Mouse (Mus musculus) liver, adult 2 months (tissue): ENCODE results near the gene Spaca4. TPM values are rescaled to one million over a fixed set of nuclear protein-coding genes. Genes with fewer than 3 reads are reported as not detected.
A peak's percentile ranks its signal among the peaks of the same experiment; 100 is the strongest.

Source experiments
- DNase-seq: peaks from one replicate; pipeline ENCODE4 v3.0.0-alpha.2; 2011; ENCODE audit warnings: low read depth, low spot score; ENCODE audit errors: extremely low read depth
- H3K27ac ChIP-seq: fragments of 200-500 bp; replicated peaks from 2 replicates; pipeline ENCODE4 v1.5.1; 2012; ENCODE audit warnings: low read depth, mild to moderate bottlenecking, control low read depth, inconsistent platforms, low read length; ENCODE audit not compliant: insufficient read depth
- H3K27me3 ChIP-seq: fragments of 200-500 bp; 2 replicates; pipeline ENCODE4 v1.6.1; 2012; ENCODE audit warnings: mild to moderate bottlenecking, moderate library complexity, low read length, inconsistent platforms; ENCODE audit not compliant: control insufficient read depth, insufficient read depth
- H3K36me3 ChIP-seq: fragments of 200-500 bp; 2 replicates; pipeline ENCODE4 v1.6.1; 2012; ENCODE audit warnings: low read length, inconsistent platforms; ENCODE audit not compliant: control insufficient read depth, insufficient read depth
- H3K4me1 ChIP-seq: fragments of 200-500 bp; 2 replicates; pipeline ENCODE4 v1.6.1; 2011; ENCODE audit warnings: low read length; ENCODE audit not compliant: control insufficient read depth, insufficient read depth
- H3K4me3 ChIP-seq: fragments of 200-500 bp; 2 replicates; pipeline ENCODE4 v1.5.1; 2011; ENCODE audit warnings: low read depth, mild to moderate bottlenecking, control low read depth, low read length, moderate library complexity; ENCODE audit not compliant: insufficient read depth
- H3K79me2 ChIP-seq: fragments of 200-500 bp; 2 replicates; pipeline ENCODE4 v1.6.1; 2012; ENCODE audit warnings: inconsistent platforms, mild to moderate bottlenecking, low read length, moderate library complexity; ENCODE audit not compliant: control insufficient read depth, insufficient read depth
- H3K9ac ChIP-seq: fragments of 200-500 bp; 2 replicates; pipeline ENCODE4 v1.6.1; 2012; ENCODE audit warnings: low read depth, mild to moderate bottlenecking, control low read depth, inconsistent platforms, low read length
- CTCF ChIP-seq: fragments of 200-500 bp; IDR thresholded peaks from 2 replicates; pipeline ENCODE4 v1.5.1; 2011; ENCODE audit warnings: low read depth, low read length, control low read depth
- POLR2A ChIP-seq: fragments of 200-500 bp; IDR thresholded peaks from 2 replicates; pipeline ENCODE4 v1.6.1; 2011; ENCODE audit warnings: low read length, control low read depth; ENCODE audit not compliant: insufficient read depth; ENCODE audit errors: extremely low read depth
- WGBS: fragments of 180-500 bp; shearing (Covaris S2); methylation state at CpG from one replicate; pipeline ENCODE4 v1.1.7; 2018; 5-methylcytosine and 5-hydroxymethylcytosine counted together
- polyA plus RNA-seq: library from polyadenylated mRNA; depleted of rRNA; stranded (reverse); fragments of >200 nt; gene quantifications from 2 replicates; pipeline ENCODE4 v1.2.3, GENCODE M21; 2012
- total RNA-seq: library from RNA; depleted of rRNA; stranded (reverse); fragments of >200 nt; gene quantifications from 2 replicates; pipeline ENCODE4 v1.2.3, GENCODE M21; 2014

The Spaca4 gene
- total and polyA plus RNA-seq, 2 experiments = not detected

DNA sequence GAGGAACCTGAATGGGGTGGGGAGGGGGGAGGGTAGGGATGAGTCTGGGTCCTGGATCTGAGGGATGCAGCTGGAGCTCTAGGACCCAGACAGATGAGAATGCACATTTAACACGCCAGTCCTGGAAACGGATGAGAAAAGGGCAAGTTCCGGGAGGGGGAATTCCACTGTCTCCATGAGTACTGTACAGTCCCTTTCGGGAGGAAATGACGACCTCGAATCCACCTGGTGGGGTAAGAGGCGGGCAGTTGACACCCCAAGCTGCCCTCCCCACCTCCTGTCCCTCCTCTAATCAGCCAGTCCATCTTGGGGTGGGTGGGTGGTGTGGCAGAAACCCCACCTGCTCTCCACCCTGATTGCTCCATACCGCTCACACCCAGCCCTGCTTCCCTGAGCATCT lies 40.4 kb upstream of the Spaca4 start:
- Histone ChIP-seq H3K4me3 (no peak overlapping the region), H3K9ac (no peak overlapping the region), H3K27ac (no peak overlapping the region), H3K79me2 (no peaks in the 10 kb centered on the region), H3K4me1 (no peaks in the 10 kb centered on the region), H3K27me3 (no peaks in the 10 kb centered on the region), H3K36me3 (no peaks in the 10 kb centered on the region)
- 55% methylated on average over 8 of the region's 8 CpGs for WGBS
- DNase-seq = no peak
- TF ChIP-seq CTCF = no peak
- no peak for TF ChIP-seq POLR2A

DNA sequence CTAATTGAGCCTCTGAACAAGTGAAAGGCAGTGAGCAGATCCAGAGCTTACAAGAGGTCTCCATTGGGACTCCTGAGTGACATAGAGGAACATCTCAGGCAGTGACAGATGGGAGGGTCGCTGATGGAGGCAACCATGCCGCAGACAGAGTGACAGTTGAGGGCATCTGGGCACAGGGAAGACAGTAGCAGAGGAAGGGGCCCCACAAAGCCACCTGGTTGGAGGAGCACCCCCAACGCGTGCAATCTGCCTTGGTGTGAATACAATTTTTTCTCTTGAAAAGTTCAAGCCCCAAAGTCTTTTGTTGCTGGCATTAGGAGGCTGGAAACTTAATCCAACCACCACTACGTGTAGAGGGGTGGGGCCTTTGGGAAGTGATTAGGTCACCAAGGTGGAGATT lies 34.5 kb upstream of the Spaca4 start:
- Histone ChIP-seq H3K36me3 (no peaks in the 10 kb centered on the region), H3K4me1 (no peaks in the 10 kb centered on the region), H3K9ac (no peak overlapping the region), H3K27ac (no peak overlapping the region), H3K27me3 (no peaks in the 10 kb centered on the region), H3K79me2 (no peaks in the 10 kb centered on the region), H3K4me3 (no peak overlapping the region)
- no peak for DNase-seq
- TF ChIP-seq POLR2A (no peak), CTCF (no peak)
- 64% methylated on average over 5 of the region's 5 CpGs for WGBS

DNA sequence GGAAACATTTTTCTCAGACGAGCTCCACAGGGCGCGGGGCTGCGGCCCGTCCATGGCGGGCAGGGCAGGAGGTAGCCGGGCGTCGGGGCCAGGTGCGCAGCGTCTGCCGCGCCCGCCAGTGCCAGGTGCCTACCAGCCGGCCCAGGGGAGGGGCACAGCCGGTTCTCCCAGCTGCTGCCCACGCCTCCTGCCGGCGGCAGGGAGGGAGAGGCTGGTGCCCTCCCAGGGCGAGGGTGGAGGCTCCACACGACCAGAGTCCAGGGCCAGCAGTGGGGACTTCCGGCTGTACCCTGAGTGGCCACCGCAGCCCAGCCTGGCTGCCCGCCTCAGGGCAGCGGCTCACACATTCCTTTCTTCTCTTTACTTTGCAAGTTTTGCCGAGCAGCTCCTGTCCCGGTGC lies 33.8 kb upstream of the Spaca4 start:
- H3K27me3 ChIP-seq = no peaks in the 10 kb centered on the region
- peak; percentile 19; the same call in 1 of the 2 replicates for TF ChIP-seq CTCF
- TF ChIP-seq POLR2A = no peak
- H3K4me3 ChIP-seq = no peak overlapping the region
- H3K36me3 ChIP-seq = no peaks in the 10 kb centered on the region
- peak; percentile 21 for DNase-seq
- H3K79me2 ChIP-seq = no peaks in the 10 kb centered on the region
- no peaks in the 10 kb centered on the region for H3K4me1 ChIP-seq
- no peak overlapping the region for H3K9ac ChIP-seq
- 6% methylated on average over 27 of the region's 27 CpGs for WGBS
- no peak overlapping the region for H3K27ac ChIP-seq

DNA sequence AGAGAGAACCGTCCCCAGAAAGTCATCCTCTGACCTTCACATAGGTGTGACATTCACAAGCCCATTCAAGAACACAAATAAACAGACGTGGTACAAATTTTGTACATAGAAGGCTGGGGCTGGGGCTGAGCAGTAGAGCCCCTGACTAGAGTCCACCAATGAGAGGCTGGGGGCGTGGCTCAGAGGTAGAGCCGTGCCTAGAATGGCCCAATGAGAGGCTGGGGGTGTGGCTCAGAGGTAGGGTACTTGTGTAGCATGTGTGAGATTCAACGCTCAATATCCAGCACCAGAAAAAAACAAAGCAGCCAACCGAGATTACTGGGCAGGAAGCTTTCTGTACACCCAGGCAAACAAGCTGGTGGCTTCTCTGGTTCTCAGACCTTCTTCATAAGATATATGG lies 30.1 kb upstream of the Spaca4 start:
- WGBS = 71% methylated on average over 6 of the region's 6 CpGs
- Histone ChIP-seq H3K4me3 (no peak overlapping the region), H3K36me3 (no peaks in the 10 kb centered on the region), H3K4me1 (no peaks in the 10 kb centered on the region), H3K9ac (no peak overlapping the region), H3K79me2 (no peaks in the 10 kb centered on the region), H3K27me3 (no peaks in the 10 kb centered on the region), H3K27ac (no peak overlapping the region)
- no peak for TF ChIP-seq POLR2A
- TF ChIP-seq CTCF = no peak
- DNase-seq = no peak

DNA sequence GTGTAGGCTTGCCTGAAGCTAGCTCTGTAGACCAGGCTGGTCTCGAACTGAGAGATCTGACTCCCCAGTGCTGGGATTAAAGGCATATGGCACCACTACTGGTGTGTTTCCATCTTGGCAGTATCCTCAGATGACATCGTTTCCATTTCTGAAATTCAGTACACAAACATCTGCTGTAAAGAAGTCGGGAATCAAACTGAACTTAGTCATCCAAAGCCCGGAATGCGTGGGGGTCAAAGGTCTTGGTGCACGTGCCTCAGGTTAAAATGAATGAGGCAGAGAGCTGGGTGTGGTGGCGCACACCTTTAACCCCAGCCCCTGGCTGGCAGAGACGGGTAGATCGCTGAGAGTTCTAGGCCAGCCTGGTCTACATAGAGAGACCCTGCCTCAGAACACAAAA lies 24.5 kb upstream of the Spaca4 start:
- no peak overlapping the region for H3K27ac ChIP-seq
- no peak overlapping the region for H3K9ac ChIP-seq
- 46% methylated on average over 9 of the region's 9 CpGs for WGBS
- peak; percentile 12 for DNase-seq
- no peaks in the 10 kb centered on the region for H3K36me3 ChIP-seq
- H3K4me1 ChIP-seq = no peaks in the 10 kb centered on the region
- H3K79me2 ChIP-seq = no peaks in the 10 kb centered on the region
- H3K27me3 ChIP-seq = no peaks in the 10 kb centered on the region; the same call in none of the 2 replicates
- no peak overlapping the region for H3K4me3 ChIP-seq
- TF ChIP-seq CTCF (no peak), POLR2A (no peak)

DNA sequence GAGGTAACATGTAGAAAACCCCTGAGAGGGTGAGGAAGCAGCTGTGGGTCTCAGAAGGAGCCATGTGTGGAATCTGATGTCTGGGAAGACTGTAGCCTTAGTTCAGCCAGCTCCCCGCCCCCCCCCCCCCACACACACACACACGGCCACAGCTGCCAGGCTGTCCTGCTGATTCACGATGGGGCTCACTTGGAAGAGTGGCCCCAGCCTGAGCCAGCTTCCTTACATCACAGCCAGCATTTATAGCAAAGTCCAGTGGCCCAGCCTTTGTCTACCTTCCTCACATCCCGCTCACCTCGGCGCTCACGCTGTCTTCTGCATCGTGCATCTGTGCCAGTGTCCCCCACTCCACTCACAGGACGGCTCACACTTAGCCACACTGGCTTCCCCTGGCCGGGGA lies 23.8 kb upstream of the Spaca4 start:
- no peak overlapping the region for H3K27ac ChIP-seq
- H3K36me3 ChIP-seq = no peaks in the 10 kb centered on the region
- no peak overlapping the region for H3K9ac ChIP-seq
- no peaks in the 10 kb centered on the region; the same call in none of the 2 replicates for H3K27me3 ChIP-seq
- no peak for DNase-seq
- WGBS = 46% methylated on average over 10 of the region's 10 CpGs
- no peak overlapping the region for H3K4me3 ChIP-seq
- H3K4me1 ChIP-seq = no peaks in the 10 kb centered on the region
- H3K79me2 ChIP-seq = no peaks in the 10 kb centered on the region
- no peak for TF ChIP-seq POLR2A
- TF ChIP-seq CTCF = no peak

DNA sequence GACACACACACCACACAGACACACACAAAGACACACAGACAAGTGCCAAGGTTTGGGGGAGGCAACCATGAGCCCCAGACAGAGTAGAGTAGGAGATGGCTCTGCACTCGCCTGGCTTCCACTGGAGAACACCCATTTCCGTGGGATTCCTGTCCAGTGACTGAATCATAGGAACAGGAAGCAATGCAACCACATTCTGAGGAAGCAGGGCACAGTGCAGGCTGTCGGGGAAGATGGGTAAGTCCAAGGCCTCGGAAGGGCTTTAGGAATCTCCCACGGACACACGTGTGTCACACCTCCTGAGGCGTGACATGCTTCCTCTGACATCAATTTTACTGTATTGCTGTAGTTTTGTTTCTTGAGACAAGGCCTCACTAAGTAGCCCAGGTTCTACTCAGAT lies 22.5 kb upstream of the Spaca4 start:
- H3K27ac ChIP-seq = no peak overlapping the region

More for the DNA sequence above, 22.5 kb upstream of the Spaca4 start:
- TF ChIP-seq POLR2A = no peak
- no peak for TF ChIP-seq CTCF
- no peaks in the 10 kb centered on the region for H3K36me3 ChIP-seq
- WGBS = 70% methylated on average over 7 of the region's 7 CpGs
- H3K27me3 ChIP-seq = no peaks in the 10 kb centered on the region; the same call in none of the 2 replicates
- no peak for DNase-seq
- H3K9ac ChIP-seq = no peak overlapping the region
- no peaks in the 10 kb centered on the region for H3K4me1 ChIP-seq
- H3K79me2 ChIP-seq = no peaks in the 10 kb centered on the region
- H3K4me3 ChIP-seq = no peak overlapping the region
